9 mouse cellular contexts compared by ENCODE assay signal in the genomic region with DNA sequence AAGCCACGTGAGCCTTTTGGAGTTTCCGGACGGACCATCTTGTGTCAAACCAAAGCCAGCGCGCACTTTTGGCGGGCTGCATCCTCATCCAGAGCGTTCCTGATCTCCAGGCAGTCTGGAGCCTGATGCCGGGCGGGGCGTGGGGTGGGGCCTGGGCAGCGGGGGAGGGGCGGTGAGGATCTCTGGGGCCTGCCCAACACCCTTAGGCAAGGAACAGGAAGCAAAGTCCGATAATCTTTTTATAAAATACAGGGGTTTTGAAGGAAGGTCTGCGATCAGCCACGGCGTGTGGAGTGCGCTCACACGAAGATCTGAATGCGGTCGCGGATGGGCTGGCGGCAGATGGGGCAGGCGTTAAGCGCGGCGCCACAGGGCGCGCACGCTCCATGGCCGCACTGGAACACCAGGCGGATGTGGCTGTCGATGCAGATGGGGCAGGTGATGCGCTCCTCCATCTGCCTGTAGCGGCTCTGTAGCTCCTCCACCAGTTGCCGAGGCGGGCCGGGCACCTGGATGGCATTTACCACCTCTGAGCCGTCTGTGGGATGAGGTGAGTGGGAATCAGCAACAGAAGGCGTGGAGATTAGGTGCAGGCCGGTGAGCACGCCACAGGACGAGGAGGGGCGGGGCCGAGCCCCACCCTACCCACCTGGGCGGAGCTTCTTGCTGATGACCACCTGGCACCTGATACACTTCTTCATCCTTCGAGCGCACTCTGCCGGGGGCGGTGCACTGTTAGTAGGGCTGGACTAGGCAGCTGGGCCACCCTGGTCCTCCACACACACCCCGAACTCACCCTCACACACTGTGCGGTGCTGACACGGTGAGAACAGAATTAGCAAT. TPM values are rescaled to one million over a fixed set of nuclear protein-coding genes. Genes with fewer than 3 reads are reported as not detected.
DNase-seq lines count a peak whose midpoint lies in the region; ATAC-seq and TF ChIP-seq lines count a peak whose summit lies in the region.
"Had no signal": no experiment of that assay in that cellular context is flagged by ENCODE, and none has a peak within 500 bp of the region (broad histone marks: within the 10 kb centered on the region; RNA-seq: fewer than 3 reads in every experiment).

No protein-coding gene starts in this region.

- peak overlapping the region; percentile 70 for H3K27ac ChIP-seq in ES-E14 (ENCODE audit: insufficient read depth, low read depth, low read length, poor library complexity, severe bottlenecking)
- peak overlapping the region; percentile 58; the same call in 1 of the 2 replicates for H3K27ac ChIP-seq in embryonic facial prominence, embryonic 10.5 days (replicated peaks)
- no peak overlapping the region for H3K27ac ChIP-seq in midbrain, embryonic 14.5 days (replicated peaks; ENCODE audit: low read depth, low read length)

- H3K36me3 ChIP-seq in C2C12 (ENCODE audit: control insufficient read depth, insufficient read depth) (peaks cover 21% of the 10 kb centered on the region), ES-E14 (ENCODE audit: control insufficient read depth, insufficient read depth, low read length, poor library complexity, severe bottlenecking) (peaks cover 36% of the 10 kb centered on the region)
- peaks cover 52% of the 10 kb centered on the region for H3K36me3 ChIP-seq in embryonic facial prominence, embryonic 10.5 days (replicated peaks)
- peaks cover 61% of the 10 kb centered on the region for H3K36me3 ChIP-seq in midbrain, embryonic 14.5 days (ENCODE audit: control insufficient read depth, insufficient read depth, low read length)

- WGBS in embryonic facial prominence, embryonic 10.5 days = 1% methylated on average over 52 of the region's 52 CpGs
- WGBS in midbrain, embryonic 14.5 days = 3% methylated on average over 52 of the region's 52 CpGs

- no peaks in the 10 kb centered on the region for H3K27me3 ChIP-seq in C2C12 (ENCODE audit: control insufficient read depth, insufficient read depth, insufficient read length)
- H3K27me3 ChIP-seq in embryonic facial prominence, embryonic 10.5 days (replicated peaks; ENCODE audit: low read depth, poor library complexity, severe bottlenecking) = peaks cover 72% of the 10 kb centered on the region
- H3K27me3 ChIP-seq in midbrain, embryonic 14.5 days (ENCODE audit: control insufficient read depth, insufficient read depth, low read length) = peaks cover 54% of the 10 kb centered on the region

- peak overlapping the region; percentile 87 for H3K9ac ChIP-seq in ES-E14 (ENCODE audit: insufficient read depth, low read depth, low read length, poor library complexity, severe bottlenecking)
- peak overlapping the region; percentile 36 for H3K9ac ChIP-seq in midbrain, embryonic 14.5 days (replicated peaks; ENCODE audit: low read length)

- peaks cover 3 to 27% of the 10 kb centered on the region in 2 experiments; a peak in 3 of 4 replicates for H3K4me1 ChIP-seq in ES-E14 (ENCODE audit: control insufficient read depth in 2 of 2, insufficient read depth in 2 of 2, low read length in 2 of 2, poor library complexity in 1 of 2)
- H3K4me1 ChIP-seq in embryonic facial prominence, embryonic 10.5 days = peaks cover 44% of the 10 kb centered on the region
- peaks cover 24% of the 10 kb centered on the region for H3K4me1 ChIP-seq in midbrain, embryonic 14.5 days (ENCODE audit: control insufficient read depth, insufficient read depth, low read length)

- in situ Hi-C loops in ES-E14 (cut with MboI; ENCODE audit: low sequenced_read_pairs in 2 of 2, unreplicated experiment in 2 of 2) = no loop called here

- DNase-seq in ES-E14 (ENCODE audit: low read depth, low spot score) (peak; percentile 53), liver (peak; percentile 68)
- peak; percentile 77 for DNase-seq in embryonic facial prominence, embryonic 10.5 days (ENCODE audit: low spot score)
- DNase-seq in heart, postnatal 4 days = peak; percentile 71
- DNase-seq in midbrain, embryonic 14.5 days = peak; percentile 51
- peak; percentile 70 for DNase-seq in thymus, postnatal 14 days
- DNase-seq in right cerebral cortex, postnatal 14 days = no peak

- H3K4me3 ChIP-seq in C2C12 (ENCODE audit: insufficient read depth, poor library complexity, severe bottlenecking) (peak overlapping the region; percentile 25), ES-E14 (ENCODE audit: insufficient read depth in 1 of 2, low read depth in 1 of 2, low read length in 2 of 2, poor library complexity in 1 of 2, severe bottlenecking in 1 of 2) (peak overlapping the region; percentile 72)
- peak overlapping the region; percentile 61 for H3K4me3 ChIP-seq in embryonic facial prominence, embryonic 10.5 days
- peak overlapping the region; percentile 24 for H3K4me3 ChIP-seq in midbrain, embryonic 14.5 days (replicated peaks; ENCODE audit: low read depth, low read length)

- H3K79me3 ChIP-seq in C2C12 (ENCODE audit: low read depth) = no peaks in the 10 kb centered on the region

- no peak for TF ChIP-seq CTCF in C2C12 (IDR thresholded peaks at IDR 0.05; ENCODE audit: control insufficient read depth, insufficient read depth, insufficient read length)

- ATAC-seq in midbrain, embryonic 14.5 days (ENCODE audit: low FRiP score, low TSS enrichment) = 0 out of 2 replicates have a peak, but pooled peaks have one; percentile 5

- no peaks in the 10 kb centered on the region for H3K79me2 ChIP-seq in C2C12 (ENCODE audit: control insufficient read depth, insufficient read depth)

- no peaks in the 10 kb centered on the region for H3K9me3 ChIP-seq in ES-E14 (ENCODE audit: control insufficient read depth, insufficient read depth, low read depth, low read length)
- no peaks in the 10 kb centered on the region for H3K9me3 ChIP-seq in embryonic facial prominence, embryonic 10.5 days
- H3K9me3 ChIP-seq in midbrain, embryonic 14.5 days (ENCODE audit: control insufficient read depth, low read length) = no peaks in the 10 kb centered on the region

- H3K4me2 ChIP-seq in midbrain, embryonic 14.5 days (ENCODE audit: low read length) = peak overlapping the region; percentile 50

- H3ac ChIP-seq in C2C12 (ENCODE audit: control insufficient read depth, insufficient read length, low read depth) = peak overlapping the region; percentile 36

TF ChIP-seq in C2C12, 6 proteins besides CTCF, POLR2A, EP300 and RAD21:
- TF ChIP-seq CEBPB (IDR thresholded peaks at IDR 0.05; ENCODE audit: low read depth) = no peak
- peak; percentile 43 for TF ChIP-seq MAX (IDR thresholded peaks at IDR 0.05)
- TF ChIP-seq USF1 (IDR thresholded peaks at IDR 0.05; ENCODE audit: low read depth) = no peak
- TF ChIP-seq MYOD1 (IDR thresholded peaks at IDR 0.05; ENCODE audit: control insufficient read depth, insufficient read length, low read depth) = no peak
TF ChIP-seq in C2C12: peak in this region for 1.

TF ChIP-seq in ES-E14, 5 proteins besides CTCF, POLR2A, EP300 and RAD21:
- no peak for TF ChIP-seq ZC3H11A (IDR thresholded peaks at IDR 0.05; ENCODE audit: borderline replicate concordance, low read depth, low read length)
- peak; percentile 34; the same call in 1 of the 2 replicates for TF ChIP-seq HCFC1 (IDR thresholded peaks at IDR 0.05; ENCODE audit: borderline replicate concordance, insufficient read depth, low read length)

RNA-seq across cellular contexts. Expression of gene Mmp23, which starts 1.5 kb away (rescaled TPM):
- polyA plus RNA-seq in C2C12 (2012; fragmentation: generic; extraction: Trizol) = 4.5 TPM
- 12.1 and 19.0 TPM in 2 replicates for total RNA-seq in ES-E14 (2012; rRNA removed)
- polyA plus RNA-seq in embryonic facial prominence, embryonic 10.5 days (2016; fragmentation: Nextera tagmentation; extraction: Ambion mirVana) = 5.8 and 7.4 TPM in 2 replicates
- 10 to 100 TPM; 32.3 to 33.1 TPM for total RNA-seq in heart, postnatal 4 days (2021)
- polyA plus RNA-seq in midbrain, embryonic 14.5 days (2014; fragmentation: Nextera tagmentation; extraction: Ambion mirVana) = 2.5 and 3.9 TPM in 2 replicates

RNA-seq across cellular contexts. Expression of gene Gm10563, which starts 9.5 kb away (rescaled TPM):
- not detected for polyA plus RNA-seq in C2C12 (2012; fragmentation: generic; extraction: Trizol)
- total RNA-seq in ES-E14 (2012; rRNA removed) = not detected in 2 replicates
- polyA plus RNA-seq in embryonic facial prominence, embryonic 10.5 days (2016; fragmentation: Nextera tagmentation; extraction: Ambion mirVana) = not detected in 2 replicates
- total RNA-seq in heart, postnatal 4 days (2021) = not detected
- not detected in 2 replicates for polyA plus RNA-seq in midbrain, embryonic 14.5 days (2014; fragmentation: Nextera tagmentation; extraction: Ambion mirVana)
- polyA plus RNA-seq: gonadal fat pad, adult 2 months had no signal

RNA-seq across cellular contexts. Expression of gene Mib2, which starts 14.3 kb away (rescaled TPM):
- 16.2 TPM for polyA plus RNA-seq in C2C12 (2012; fragmentation: generic; extraction: Trizol)
- total RNA-seq in ES-E14 (2012; rRNA removed) = 55.3 and 100 TPM in 2 replicates
- 19.3 and 20.0 TPM in 2 replicates for polyA plus RNA-seq in embryonic facial prominence, embryonic 10.5 days (2016; fragmentation: Nextera tagmentation; extraction: Ambion mirVana)
- 10 to 100 TPM; 15.9 to 17.7 TPM for total RNA-seq in heart, postnatal 4 days (2021)
- polyA plus RNA-seq in midbrain, embryonic 14.5 days (2014; fragmentation: Nextera tagmentation; extraction: Ambion mirVana) = 39.6 and 40.8 TPM in 2 replicates

RNA-seq across cellular contexts. Expression of gene Cdk11b, which starts 30.0 kb away (rescaled TPM):
- 40.4 TPM for polyA plus RNA-seq in C2C12 (2012; fragmentation: generic; extraction: Trizol)
- 45.7 and 50.1 TPM in 2 replicates for total RNA-seq in ES-E14 (2012; rRNA removed)
- polyA plus RNA-seq in embryonic facial prominence, embryonic 10.5 days (2016; fragmentation: Nextera tagmentation; extraction: Ambion mirVana) = 77.7 and 79.9 TPM in 2 replicates
- 10 to 100 TPM; 30.1 to 32.3 TPM for total RNA-seq in heart, postnatal 4 days (2021)
- polyA plus RNA-seq in midbrain, embryonic 14.5 days (2014; fragmentation: Nextera tagmentation; extraction: Ambion mirVana) = 49.4 and 49.9 TPM in 2 replicates

RNA-seq across cellular contexts. Expression of gene Fndc10, which starts 39.5 kb away (rescaled TPM):
- polyA plus RNA-seq in C2C12 (2012; fragmentation: generic; extraction: Trizol) = 9.0 TPM
- 10.0 and 22.1 TPM in 2 replicates for total RNA-seq in ES-E14 (2012; rRNA removed)
- 1.5 and 1.8 TPM in 2 replicates for polyA plus RNA-seq in embryonic facial prominence, embryonic 10.5 days (2016; fragmentation: Nextera tagmentation; extraction: Ambion mirVana)
- total RNA-seq in heart, postnatal 4 days (2021) = 1 to 10 TPM; 3.5 to 4.7 TPM
- 6.3 and 13.8 TPM in 2 replicates for polyA plus RNA-seq in midbrain, embryonic 14.5 days (2014; fragmentation: Nextera tagmentation; extraction: Ambion mirVana)
